Mouse (Mus musculus): ENCODE results near the gene Gm10972.
"Not testable (repeated sequence)": the region's sequence is repeated elsewhere in the genome, so short reads cannot be mapped to it uniquely, and the experiment has no call there.

GRCm38 (mm10) chr3:94660841-94661240 is 17.9 kb downstream of the Gm10972 start:
- TF ChIP-seq GATA1 (IDR thresholded peaks at IDR 0.05; ENCODE audit: borderline replicate concordance, low read length); FLI1 (IDR thresholded peaks at IDR 0.05; ENCODE audit: low read length): not testable (repeated sequence)

Data from megakaryocyte, embryonic 14.5 days (primary cell).